11 mouse cellular contexts compared by ENCODE assay signal in the genomic region with DNA sequence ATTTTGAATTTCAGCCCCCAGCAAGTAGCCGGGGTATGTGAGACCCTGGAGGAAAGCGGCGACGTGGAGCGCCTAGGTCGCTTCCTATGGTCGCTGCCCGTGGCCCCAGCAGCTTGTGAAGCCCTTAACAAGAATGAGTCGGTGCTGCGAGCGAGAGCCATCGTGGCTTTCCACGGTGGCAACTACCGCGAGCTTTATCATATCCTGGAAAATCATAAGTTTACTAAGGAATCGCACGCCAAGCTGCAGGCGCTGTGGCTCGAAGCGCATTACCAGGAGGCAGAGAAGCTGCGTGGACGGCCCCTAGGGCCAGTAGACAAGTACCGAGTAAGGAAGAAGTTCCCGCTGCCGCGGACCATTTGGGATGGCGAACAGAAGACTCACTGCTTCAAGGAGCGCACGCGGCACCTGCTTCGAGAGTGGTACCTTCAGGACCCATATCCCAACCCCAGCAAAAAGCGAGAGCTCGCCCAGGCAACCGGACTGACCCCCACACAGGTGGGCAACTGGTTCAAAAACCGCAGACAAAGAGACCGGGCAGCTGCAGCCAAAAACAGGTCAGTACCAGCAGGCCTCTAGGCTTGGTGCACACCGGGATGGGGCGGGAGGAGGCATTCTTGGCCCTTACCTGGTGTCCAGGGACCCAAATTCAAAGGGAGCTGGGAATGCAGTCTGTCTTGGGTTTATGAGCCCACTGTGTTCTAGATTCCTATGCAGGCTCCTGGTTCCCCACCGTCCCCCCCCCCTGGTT. TPM values are rescaled to one million over a fixed set of nuclear protein-coding genes. Genes with fewer than 3 reads are reported as not detected.
DNase-seq lines count a peak whose midpoint lies in the region; ATAC-seq and TF ChIP-seq lines count a peak whose summit lies in the region.
"Had no signal": no experiment of that assay in that cellular context is flagged by ENCODE, and none has a peak within 500 bp of the region (broad histone marks: within the 10 kb centered on the region; RNA-seq: fewer than 3 reads in every experiment).

4930447C04Rik (minus strand) TSS at position 704 of the 751 bp plus-strand sequence.

- H3K4me1 ChIP-seq in heart, postnatal 0 days (ENCODE audit: control insufficient read depth, insufficient read depth) = 0 out of 2 replicates have a peak, but pooled peaks cover 3% of the 10 kb centered on the region
- H3K4me1 ChIP-seq in midbrain, embryonic 11.5 days (ENCODE audit: control insufficient read depth, insufficient read depth, low read length) = peaks cover 14% of the 10 kb centered on the region

- H3K4me3 ChIP-seq in heart, postnatal 0 days (ENCODE audit: low read depth, low read length) = peak within 1 kb of the TSS; percentile 26
- peak within 1 kb of the TSS; percentile 18; the same call in 1 of the 2 replicates for H3K4me3 ChIP-seq in midbrain, embryonic 11.5 days (ENCODE audit: low read depth, low read length)
- H3K4me3 ChIP-seq: myocyte had no signal

- no peak within 1 kb of the TSS for H3K9ac ChIP-seq in heart, postnatal 0 days (replicated peaks; ENCODE audit: low read depth, low read length)
- H3K9ac ChIP-seq in midbrain, embryonic 11.5 days (ENCODE audit: low read length) = no peak within 1 kb of the TSS; the same call in 1 of the 2 replicates

- no peak for DNase-seq in heart, postnatal 0 days (ENCODE audit: low spot score)
- no peak for DNase-seq in heart, adult 8-10 months (ENCODE audit: low spot score)
- peak; percentile 94 for DNase-seq in midbrain, embryonic 11.5 days (ENCODE audit: low spot score, missing footprints)
- DNase-seq in layer of hippocampus, postnatal 14 days (ENCODE audit: low spot score in 2 of 2) = no peak
- DNase-seq: layer of hippocampus, postnatal 36 days had no signal

- no peak within 1 kb of the TSS for H3K27ac ChIP-seq in heart, postnatal 0 days (ENCODE audit: low read depth)
- H3K27ac ChIP-seq in midbrain, embryonic 11.5 days (ENCODE audit: low read depth, low read length) = no peak within 1 kb of the TSS

- TF ChIP-seq EP300 in heart, postnatal 0 days (IDR thresholded peaks at IDR 0.05; ENCODE audit: low read depth) = no peak

- no peak for TF ChIP-seq CTCF in heart, postnatal 0 days (IDR thresholded peaks at IDR 0.05; ENCODE audit: low read depth)

- WGBS in heart, postnatal 0 days = 3% methylated on average over 39 of the region's 39 CpGs
- under 1% methylated on average over 39 of the region's 39 CpGs for WGBS in midbrain, embryonic 11.5 days

- H3K9me3 ChIP-seq in heart, postnatal 0 days (replicated peaks; ENCODE audit: control insufficient read depth, low read length) = no peaks in the 10 kb centered on the region
- H3K9me3 ChIP-seq in midbrain, embryonic 11.5 days (ENCODE audit: control insufficient read depth, low read length) = no peaks in the 10 kb centered on the region

- no peak for ATAC-seq in heart, postnatal 0 days (ENCODE audit: insufficient read depth, low read depth)
- no peak for ATAC-seq in common myeloid progenitor, adult 5-6 weeks (replicated peaks; ENCODE audit: low read depth, poor library complexity, severe bottlenecking)
- ATAC-seq in hematopoietic stem cell, adult 5-6 weeks (replicated peaks in 1 of 2; ENCODE audit: insufficient read depth in 1 of 2, low FRiP score in 2 of 2, low TSS enrichment in 1 of 2, low read depth in 1 of 2, poor library complexity in 2 of 2, severe bottlenecking in 2 of 2) = no peak
- peak; percentile 30; the same call in 1 of the 2 replicates for ATAC-seq in midbrain, embryonic 11.5 days (ENCODE audit: low FRiP score)
- no peak for ATAC-seq in monocyte, adult 5-6 weeks (replicated peaks; ENCODE audit: insufficient number of reproducible peaks, low FRiP score, low TSS enrichment, poor library complexity, severe bottlenecking)
- ATAC-seq in frontal cortex, adult (ENCODE audit: low TSS enrichment) = no peak

- peak within 1 kb of the TSS; percentile 20; the same call in 1 of the 2 replicates for H3K4me2 ChIP-seq in heart, postnatal 0 days (ENCODE audit: low read depth, low read length)
- H3K4me2 ChIP-seq in midbrain, embryonic 11.5 days = peak within 1 kb of the TSS; percentile 20

- H3K36me3 ChIP-seq in heart, postnatal 0 days (replicated peaks; ENCODE audit: control insufficient read depth, insufficient read depth, low read length) = no peaks in the 10 kb centered on the region
- no peaks in the 10 kb centered on the region for H3K36me3 ChIP-seq in midbrain, embryonic 11.5 days (ENCODE audit: control insufficient read depth, insufficient read depth, low read length)

- peaks cover 99% of the 10 kb centered on the region for H3K27me3 ChIP-seq in heart, postnatal 0 days (ENCODE audit: control insufficient read depth, insufficient read depth, low read length)
- peaks cover 87% of the 10 kb centered on the region for H3K27me3 ChIP-seq in midbrain, embryonic 11.5 days (ENCODE audit: control insufficient read depth, insufficient read depth, low read length)
- H3K27me3 ChIP-seq: CH12.LX had no signal

RNA-seq across cellular contexts. Expression of gene 4930447C04Rik, which starts in this region (rescaled TPM):
- total RNA-seq in heart, postnatal 0 days (2014; rRNA removed; ENCODE audit: low replicate concordance) = not detected in 2 replicates
- polyA plus RNA-seq in heart, postnatal 0 days (2015; fragmentation: Nextera tagmentation; extraction: Ambion mirVana) = 0.32 and 0.63 TPM in 2 replicates
- total RNA-seq in heart, adult 8-10 months (2022) = 1 to 10 TPM in 1 of 4 experiments, under 1 TPM in 3; 0.52 to 1.4 (median 0.74) TPM
- 8.9 and 12.4 TPM in 2 replicates for total RNA-seq in common myeloid progenitor, adult 5-6 weeks (2017)
- 11.9 and 23.3 TPM in 2 replicates for total RNA-seq in hematopoietic stem cell, adult 5-6 weeks (2017)
- polyA plus RNA-seq in midbrain, embryonic 11.5 days (2014; fragmentation: Nextera tagmentation; extraction: Ambion mirVana) = 1.3 and 2.6 TPM in 2 replicates
- 1.2 TPM in 1 of 3 replicates, not detected in the others for total RNA-seq in monocyte, adult 5-6 weeks (2017)
- 1 to 10 TPM; 4.2 to 6.2 TPM for total RNA-seq in layer of hippocampus, postnatal 14 days (2021)
- polyA plus RNA-seq: myocyte had no signal
